Mouse (Mus musculus) CD8-positive naive resting alpha-beta T cell, adult 2 months (primary cell): Measurements from ENCODE around the gene Unc5cl.

ENCODE experiments used
- DNase-seq, 2 experiments: peaks; one replicate each; pipeline ENCODE4 v3.0.0; 2022; ENCODE audit warnings: low read depth in 2 of 2, low spot score in 2 of 2

Unc5cl gene

GRCm38 (mm10) chr17:48533844-48534705, 79.4 kb downstream of the Unc5cl start:
- no peak for DNase-seq

- peak in 1 of 2 experiments; percentile 1 for DNase-seq
Measured at GRCm38 (mm10) chr17:48538328-48538727, 83.6 kb downstream of the Unc5cl start.

GRCm38 (mm10) chr17:48539326-48539725, 84.6 kb downstream of the Unc5cl start:
- DNase-seq = no peak

GRCm38 (mm10) chr17:48542733-48543132, 88.0 kb downstream of the Unc5cl start:
- DNase-seq = no peak

GRCm38 (mm10) chr17:48543301-48543765, 88.6 kb downstream of the Unc5cl start:
- no peak for DNase-seq

GRCm38 (mm10) chr17:48544722-48545121, 90.0 kb downstream of the Unc5cl start:
- no peak for DNase-seq

GRCm38 (mm10) chr17:48545223-48545943, 90.7 kb downstream of the Unc5cl start:
- no peak for DNase-seq

GRCm38 (mm10) chr17:48546036-48546435, 91.3 kb downstream of the Unc5cl start:
- DNase-seq = no peak

- DNase-seq = no peak
Measured at GRCm38 (mm10) chr17:48547668-48548067, 93.0 kb downstream of the Unc5cl start.

- no peak for DNase-seq
Measured at GRCm38 (mm10) chr17:48551788-48552531, 97.3 kb downstream of the Unc5cl start.

GRCm38 (mm10) chr17:48552532-48552915, 97.8 kb downstream of the Unc5cl start:
- no peak for DNase-seq

GRCm38 (mm10) chr17:48556223-48556962, 101.7 kb downstream of the Unc5cl start:
- no peak for DNase-seq

- no peak for DNase-seq
Measured at GRCm38 (mm10) chr17:48557823-48558715, 103.4 kb downstream of the Unc5cl start.

GRCm38 (mm10) chr17:48564931-48565330, 110.2 kb downstream of the Unc5cl start:
- DNase-seq = no peak

- DNase-seq = no peak
Measured at GRCm38 (mm10) chr17:48569656-48570055, 115.0 kb downstream of the Unc5cl start.

- DNase-seq = no peak
Measured at GRCm38 (mm10) chr17:48581153-48581552, 126.5 kb downstream of the Unc5cl start.

- no peak for DNase-seq
Measured at GRCm38 (mm10) chr17:48582486-48582990, 127.8 kb downstream of the Unc5cl start.

- no peak for DNase-seq
Measured at GRCm38 (mm10) chr17:48583401-48583800, 128.7 kb downstream of the Unc5cl start.

- no peak for DNase-seq
Measured at GRCm38 (mm10) chr17:48585902-48586359, 131.2 kb downstream of the Unc5cl start.
